ENCODE assay signal across 8 mouse cellular contexts in genomic region chr14:31433851-31434360, GRCm38 (mm10). TPM values are rescaled to one million over a fixed set of nuclear protein-coding genes. Genes with fewer than 3 reads are reported as not detected.
DNase-seq lines count a peak whose midpoint lies in the region; ATAC-seq and TF ChIP-seq lines count a peak whose summit lies in the region.

No protein-coding gene starts in this region.

- no peak for TF ChIP-seq POLR2A in limb, embryonic 14.5 days (IDR thresholded peaks at IDR 0.05; ENCODE audit: borderline replicate concordance, extremely low read depth, insufficient read depth, insufficient read length)

- no peak for ATAC-seq in hindbrain, embryonic 12.5 days (ENCODE audit: low FRiP score)
- ATAC-seq in limb, embryonic 14.5 days (ENCODE audit: low FRiP score, low read depth): peak; percentile 23; the same call in 1 of the 2 replicates
- no peak for ATAC-seq in neural tube, embryonic 13.5 days (ENCODE audit: low read depth)

- H3K27ac ChIP-seq in hindbrain, embryonic 12.5 days: no peak overlapping the region
- peak overlapping the region; percentile 69; the same call in 1 of the 2 replicates for H3K27ac ChIP-seq in limb, embryonic 14.5 days (replicated peaks; ENCODE audit: low read depth, low read length)
- no peak overlapping the region for H3K27ac ChIP-seq in neural tube, embryonic 13.5 days (replicated peaks)

- H3K4me1 ChIP-seq in hindbrain, embryonic 12.5 days: peaks cover 19% of the 10 kb centered on the region
- peaks cover 32% of the 10 kb centered on the region for H3K4me1 ChIP-seq in limb, embryonic 14.5 days (ENCODE audit: control insufficient read depth, insufficient read depth, low read length)
- peaks cover 34% of the 10 kb centered on the region for H3K4me1 ChIP-seq in neural tube, embryonic 13.5 days (replicated peaks)

- H3K36me3 ChIP-seq in hindbrain, embryonic 12.5 days: 0 out of 2 replicates have a peak, but pooled peaks cover 4% of the 10 kb centered on the region
- 0 out of 2 replicates have a peak, but pooled peaks cover 4% of the 10 kb centered on the region for H3K36me3 ChIP-seq in limb, embryonic 14.5 days (ENCODE audit: control insufficient read depth, insufficient read depth, low read length)
- peaks cover 18% of the 10 kb centered on the region for H3K36me3 ChIP-seq in neural tube, embryonic 13.5 days

- DNase-seq in adrenal gland, adult 2 months: peak; percentile 76
- DNase-seq in adrenal gland, adult 18-20 months (ENCODE audit: low spot score in 2 of 2): no peak
- DNase-seq in embryo, embryonic 10 days (ENCODE audit: low spot score): peak; percentile 83
- DNase-seq in limb, embryonic 14.5 days (ENCODE audit: low spot score): peak; percentile 29
- DNase-seq in layer of hippocampus, postnatal 25 days (ENCODE audit: extremely low spot score in 1 of 2, low spot score in 1 of 2): no peak
- DNase-seq in frontal cortex, postnatal 36 days (ENCODE audit: low spot score in 2 of 2): no peak

- H3K9me3 ChIP-seq in hindbrain, embryonic 12.5 days (replicated peaks): no peaks in the 10 kb centered on the region
- H3K9me3 ChIP-seq in limb, embryonic 14.5 days (ENCODE audit: control insufficient read depth, low read length): no peaks in the 10 kb centered on the region
- no peaks in the 10 kb centered on the region for H3K9me3 ChIP-seq in neural tube, embryonic 13.5 days

- peak overlapping the region; percentile 82 for H3K4me3 ChIP-seq in hindbrain, embryonic 12.5 days
- peak overlapping the region; percentile 89 for H3K4me3 ChIP-seq in limb, embryonic 14.5 days (replicated peaks; ENCODE audit: low read length)
- H3K4me3 ChIP-seq in neural tube, embryonic 13.5 days: peak overlapping the region; percentile 70

- 14% methylated on average over 7 of the region's 7 CpGs for WGBS in hindbrain, embryonic 12.5 days
- WGBS in limb, embryonic 14.5 days: 19% methylated on average over 7 of the region's 7 CpGs
- 11% methylated on average over 7 of the region's 7 CpGs for WGBS in neural tube, embryonic 13.5 days

- 0 out of 2 replicates have a peak overlapping the region, but pooled peaks have one; percentile 0 for H3K9ac ChIP-seq in hindbrain, embryonic 12.5 days
- H3K9ac ChIP-seq in limb, embryonic 14.5 days (ENCODE audit: low read depth, low read length, severe bottlenecking): 0 out of 2 replicates have a peak overlapping the region, but pooled peaks have one; percentile 16
- H3K9ac ChIP-seq in neural tube, embryonic 13.5 days: peak overlapping the region; percentile 88

- H3K4me2 ChIP-seq in hindbrain, embryonic 12.5 days (replicated peaks): peak overlapping the region; percentile 90
- peak overlapping the region; percentile 93 for H3K4me2 ChIP-seq in limb, embryonic 14.5 days (replicated peaks; ENCODE audit: low read depth, low read length, severe bottlenecking)
- peak overlapping the region; percentile 71 for H3K4me2 ChIP-seq in neural tube, embryonic 13.5 days

- H3K27me3 ChIP-seq in hindbrain, embryonic 12.5 days: peaks cover 11% of the 10 kb centered on the region; the same call in 1 of the 2 replicates
- no peaks in the 10 kb centered on the region for H3K27me3 ChIP-seq in limb, embryonic 14.5 days (ENCODE audit: control insufficient read depth, insufficient read depth, low read length)
- peaks cover 7% of the 10 kb centered on the region for H3K27me3 ChIP-seq in neural tube, embryonic 13.5 days

RNA-seq across cellular contexts. Expression of gene Sh3bp5, which starts 2.0 kb away (rescaled TPM):
- total RNA-seq in adrenal gland, adult 2 months (2021): 100 to 1,000 TPM; 111 to 164 TPM
- 21.1 and 28.5 TPM in 2 replicates for polyA plus RNA-seq in adrenal gland, adult 2 months (2012; rRNA removed)
- 100 to 1,000 TPM; 136 to 182 TPM for total RNA-seq in adrenal gland, adult 18-20 months (2021)
- 54.9 and 68.0 TPM in 2 replicates for polyA plus RNA-seq in hindbrain, embryonic 12.5 days (2016; fragmentation: Nextera tagmentation; extraction: Ambion mirVana)
- 37.4 and 49.1 TPM in 2 replicates for polyA plus RNA-seq in limb, embryonic 14.5 days (2012; rRNA removed)
- 22.2 and 28.4 TPM in 2 replicates for polyA plus RNA-seq in limb, embryonic 14.5 days (2014; fragmentation: Nextera tagmentation; extraction: Ambion mirVana)
- polyA plus RNA-seq in neural tube, embryonic 13.5 days (2015; fragmentation: Nextera tagmentation; extraction: Ambion mirVana): 134 and 139 TPM in 2 replicates
- total RNA-seq in layer of hippocampus, postnatal 25 days (2021): 100 to 1,000 TPM; 135 to 147 TPM

Comparison
In these comparisons a context has a peak if more than half of its experiments do, and no peak if none do; other contexts are left out.
1. DNase-seq: peak in adrenal gland, adult 2 months (single experiment), embryo, embryonic 10 days (single experiment) and limb, embryonic 14.5 days (single experiment); none in adrenal gland, adult 18-20 months (0 of 2), layer of hippocampus, postnatal 25 days (0 of 2) and frontal cortex, postnatal 36 days (0 of 2).
2. H3K9ac ChIP-seq: peak in every context shown above with its lines; median percentile 88 in neural tube, embryonic 13.5 days; 16 in limb, embryonic 14.5 days; 0 in hindbrain, embryonic 12.5 days.
3. Peak in every context shown above with its lines, with median percentiles within 50 percentile points of each other: H3K4me2 ChIP-seq and H3K4me3 ChIP-seq.